ENCODE assay signal across 30 mouse cellular contexts in genomic region chrX:102075158-102075557, GRCm38 (mm10). TPM values are rescaled to one million over a fixed set of nuclear protein-coding genes. Genes with fewer than 3 reads are reported as not detected.
DNase-seq lines count a peak whose midpoint lies in the region; ATAC-seq lines count a peak whose summit lies in the region.
"Had no signal": no experiment of that assay in that cellular context is flagged by ENCODE, and none has a peak within 500 bp of the region (broad histone marks: within the 10 kb centered on the region; RNA-seq: fewer than 3 reads in every experiment).

No protein-coding gene starts in this region.

- H3K4me3 ChIP-seq in kidney, embryonic 14.5 days (ENCODE audit: low read length) = no peak overlapping the region
- H3K4me3 ChIP-seq: embryonic facial prominence, embryonic 13.5 days; forebrain, embryonic 12.5 days; heart, embryonic 10.5 days; heart, embryonic 15.5 days; hindbrain, embryonic 13.5 days; left cerebral cortex, adult 2 months; limb, embryonic 13.5 days; liver, embryonic 12.5 days; neural tube, embryonic 13.5 days had no signal

- 69% methylated on average over 4 of the region's 4 CpGs for WGBS in kidney, embryonic 14.5 days

- no peak overlapping the region for H3K9ac ChIP-seq in kidney, embryonic 14.5 days (ENCODE audit: low read depth, low read length)
- H3K9ac ChIP-seq: embryonic facial prominence, embryonic 13.5 days; forebrain, embryonic 12.5 days; forebrain, postnatal 0 days; heart, embryonic 15.5 days; hindbrain, embryonic 13.5 days; limb, embryonic 13.5 days; liver, embryonic 12.5 days; neural tube, embryonic 13.5 days had no signal

- H3K27me3 ChIP-seq in kidney, embryonic 14.5 days (ENCODE audit: control insufficient read depth, insufficient read depth, low read length) = no peaks in the 10 kb centered on the region
- H3K27me3 ChIP-seq: heart, embryonic 15.5 days; neural tube, embryonic 13.5 days had no signal

- DNase-seq in kidney, adult 11 months = peak; percentile 44
- peak; percentile 29 for DNase-seq in kidney, adult 18-20 months
- DNase-seq in kidney, adult 9 months = peak; percentile 68
- peak; percentile 35 for DNase-seq in kidney, postnatal 14 days
- no peak for DNase-seq in thymus, postnatal 4 days
- DNase-seq in MN1 (ENCODE audit: low spot score) = no peak
- DNase-seq: adrenal gland, postnatal 25 days; cerebellum, adult 8-10 months; cerebellum, postnatal 25 days; forebrain, postnatal 0 days; gastrocnemius, postnatal 14 days; lung, adult 18-20 months; right cerebral cortex, postnatal 4 days; thymus, adult 18-20 months; thymus, postnatal 25 days had no signal

- H3K9me3 ChIP-seq in kidney, embryonic 14.5 days (ENCODE audit: control insufficient read depth, low read length) = no peaks in the 10 kb centered on the region
- H3K9me3 ChIP-seq: embryonic facial prominence, embryonic 13.5 days; forebrain, embryonic 12.5 days; heart, embryonic 10.5 days; heart, embryonic 15.5 days; hindbrain, embryonic 13.5 days; limb, embryonic 13.5 days; liver, embryonic 12.5 days; neural tube, embryonic 13.5 days had no signal

- H3K4me1 ChIP-seq in kidney, embryonic 14.5 days (ENCODE audit: control insufficient read depth, insufficient read depth, low read length) = no peaks in the 10 kb centered on the region; the same call in 1 of the 2 replicates
- H3K4me1 ChIP-seq: liver, embryonic 12.5 days had no signal

- no peak overlapping the region for H3K4me2 ChIP-seq in kidney, embryonic 14.5 days (replicated peaks; ENCODE audit: low read depth, low read length)
- H3K4me2 ChIP-seq: embryonic facial prominence, embryonic 13.5 days; forebrain, embryonic 12.5 days; heart, embryonic 15.5 days; hindbrain, embryonic 13.5 days; limb, embryonic 13.5 days; liver, embryonic 12.5 days; neural tube, embryonic 13.5 days had no signal

- no peak for ATAC-seq in kidney, embryonic 14.5 days (ENCODE audit: low FRiP score, low TSS enrichment)
- ATAC-seq: CD4-positive, CD25-positive, alpha-beta regulatory T cell, adult 4 months; forebrain, postnatal 0 days; intestine, embryonic 16.5 days; liver, embryonic 12.5 days; lung, postnatal 0 days had no signal

- H3K36me3 ChIP-seq in kidney, embryonic 14.5 days (ENCODE audit: control insufficient read depth, insufficient read depth, low read length) = no peaks in the 10 kb centered on the region; the same call in 1 of the 2 replicates
- H3K36me3 ChIP-seq: forebrain, embryonic 12.5 days; hindbrain, embryonic 13.5 days; liver, embryonic 12.5 days; neural tube, embryonic 13.5 days had no signal

- H3K27ac ChIP-seq in kidney, embryonic 14.5 days (ENCODE audit: low read depth, low read length) = no peak overlapping the region
- H3K27ac ChIP-seq: embryonic facial prominence, embryonic 13.5 days; forebrain, embryonic 12.5 days; heart, embryonic 10.5 days; heart, embryonic 15.5 days; hindbrain, embryonic 13.5 days; left cerebral cortex, adult 2 months; limb, embryonic 13.5 days; liver, embryonic 12.5 days; macrophage; neural tube, embryonic 13.5 days; stomach, postnatal 0 days had no signal

RNA-seq across cellular contexts. Expression of gene Rtl5, which starts 4.1 kb away (rescaled TPM):
- polyA plus RNA-seq in kidney, embryonic 14.5 days (2014; fragmentation: Nextera tagmentation; extraction: Ambion mirVana) = 2.0 and 2.6 TPM in 2 replicates

RNA-seq across cellular contexts. Expression of gene Pin4, which starts 44.1 kb away (rescaled TPM):
- polyA plus RNA-seq in kidney, embryonic 14.5 days (2014; fragmentation: Nextera tagmentation; extraction: Ambion mirVana) = 73.2 and 103 TPM in 2 replicates

Comparison
In these comparisons a context has a peak if more than half of its experiments do, and no peak if none do; other contexts are left out.
1. DNase-seq: peak in kidney, adult 11 months (single experiment), kidney, adult 18-20 months (single experiment), kidney, adult 9 months (single experiment) and kidney, postnatal 14 days (single experiment); none in thymus, postnatal 4 days (single experiment) and MN1 (single experiment).